Mouse (Mus musculus) heart, postnatal 4 days (tissue): ENCODE data around the gene Ccdc13. TPM values are rescaled to one million over a fixed set of nuclear protein-coding genes. Genes with fewer than 3 reads are reported as not detected.

Source experiments
- DNase-seq: peaks from one replicate; pipeline ENCODE4 v3.0.0; 2021
- total RNA-seq, 2 experiments: library from RNA; stranded (reverse); gene quantifications; 2 replicates each; pipeline ENCODE4 v1.2.3; 2021

The Ccdc13 gene
- total RNA-seq, 2 experiments from 2014 or later = not detected

GRCm38 (mm10) chr9:121759091-121760081 lies 79.9 kb downstream of the Ccdc13 start, which contains the start of gene Zfp651:
Gene Zfp651 (plus strand): TSS chr9:121759330.
- peak; percentile 80 for DNase-seq

- DNase-seq = no peak
These were observed 81.1 kb downstream of the Ccdc13 start for GRCm38 (mm10) chr9:121757835-121758814.

- no peak for DNase-seq
These were observed 81.8 kb downstream of the Ccdc13 start for GRCm38 (mm10) chr9:121757432-121757831.

GRCm38 (mm10) chr9:121756785-121757184 lies 82.5 kb downstream of the Ccdc13 start:
- DNase-seq = no peak

- no peak for DNase-seq
These were observed 84.6 kb downstream of the Ccdc13 start for GRCm38 (mm10) chr9:121754624-121755023.

- no peak for DNase-seq
These were observed 86.5 kb downstream of the Ccdc13 start for GRCm38 (mm10) chr9:121752774-121753173.

Other genes with a start within 250 kb of the Ccdc13 start
- under 1 TPM in 1 of 2 experiments, not detected in 1; 0.32 TPM for gene Lyzl4, start 197.4 kb downstream of the Ccdc13 start, total RNA-seq
- gene Vipr1, start 196.7 kb downstream of the Ccdc13 start, total RNA-seq = 1 to 10 TPM in 1 of 2 experiments, under 1 TPM in 1; 0.64 to 2.4 TPM
- 1 to 10 TPM; 5.1 to 6.4 TPM for gene Sec22c, start 134.0 kb downstream of the Ccdc13 start, total RNA-seq
- gene Ss18l2, start 129.1 kb downstream of the Ccdc13 start, total RNA-seq = 100 to 1,000 TPM; 115 to 127 TPM
- gene Nktr, start 120.3 kb downstream of the Ccdc13 start, total RNA-seq = 10 to 100 TPM; 67.6 to 73.5 TPM
- gene Zfp651, start 80.1 kb downstream of the Ccdc13 start, total RNA-seq = 10 to 100 TPM; 75.6 to 81.6 TPM
- gene Klhl40, start 61.9 kb downstream of the Ccdc13 start, total RNA-seq = 10 to 100 TPM; 14.1 to 15.4 TPM
- gene Hhatl, start 47.0 kb downstream of the Ccdc13 start, total RNA-seq = 10 to 100 TPM; 72.5 to 84.4 TPM
- 100 to 1,000 TPM; 153 to 165 TPM for gene Higd1a, start 18.9 kb upstream of the Ccdc13 start, total RNA-seq
- 1 to 10 TPM; 3.1 to 5.8 TPM for gene Ackr2, start 58.9 kb upstream of the Ccdc13 start, total RNA-seq
- not detected for gene Cyp8b1, start 76.8 kb upstream of the Ccdc13 start, total RNA-seq
- gene Fam198a, start 111.5 kb upstream of the Ccdc13 start, total RNA-seq = under 1 TPM; 0.77 to 0.79 TPM
- gene Pomgnt2, start 157.6 kb upstream of the Ccdc13 start, total RNA-seq = 1 to 10 TPM; 7.8 to 7.9 TPM